Mouse (Mus musculus) cerebral cortex, adult 2 months (tissue): ENCODE results near the gene Uba52.

Experiments
- WGBS: fragments of 180-500 bp; shearing (Covaris S2); methylation state at CpG from one replicate; pipeline ENCODE4 v1.1.7; 2018; 5-methylcytosine and 5-hydroxymethylcytosine counted together

Gene Uba52

DNA sequence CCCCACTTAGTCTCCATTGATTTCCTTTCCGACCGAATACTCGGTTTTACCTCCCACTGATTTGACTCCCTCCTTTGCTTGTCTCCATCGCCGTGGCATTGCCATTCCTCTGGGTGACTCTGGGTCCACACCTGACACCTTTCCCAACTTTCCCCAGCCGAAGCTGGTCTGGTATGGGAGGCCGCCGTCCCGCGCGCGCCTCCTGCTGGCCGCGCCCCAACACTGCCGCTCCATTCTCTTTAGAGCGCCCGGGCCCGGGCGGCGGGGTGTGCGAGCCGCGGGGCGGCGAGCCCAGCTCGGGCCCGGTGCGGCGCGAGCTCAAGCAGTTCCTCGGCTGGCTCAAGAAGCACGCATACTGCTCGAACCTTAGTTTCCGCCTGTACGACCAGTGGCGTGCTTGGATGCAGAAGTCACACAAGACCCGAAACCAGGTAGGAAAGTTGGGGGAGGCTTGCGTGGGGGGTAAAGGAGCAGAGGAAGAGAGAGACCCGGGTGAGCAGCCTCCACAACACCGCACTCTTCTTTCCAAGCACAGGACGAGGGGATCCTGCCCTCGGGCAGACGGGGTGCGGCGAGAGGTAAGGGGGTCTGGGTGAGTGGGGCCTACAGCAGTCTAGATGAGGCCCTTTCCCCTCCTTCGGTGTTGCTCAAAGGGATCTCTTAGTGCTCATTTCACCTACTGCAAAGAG lies 7.4 kb downstream of the Uba52 start:
- WGBS = 21% methylated on average over 46 of the region's 46 CpGs

DNA sequence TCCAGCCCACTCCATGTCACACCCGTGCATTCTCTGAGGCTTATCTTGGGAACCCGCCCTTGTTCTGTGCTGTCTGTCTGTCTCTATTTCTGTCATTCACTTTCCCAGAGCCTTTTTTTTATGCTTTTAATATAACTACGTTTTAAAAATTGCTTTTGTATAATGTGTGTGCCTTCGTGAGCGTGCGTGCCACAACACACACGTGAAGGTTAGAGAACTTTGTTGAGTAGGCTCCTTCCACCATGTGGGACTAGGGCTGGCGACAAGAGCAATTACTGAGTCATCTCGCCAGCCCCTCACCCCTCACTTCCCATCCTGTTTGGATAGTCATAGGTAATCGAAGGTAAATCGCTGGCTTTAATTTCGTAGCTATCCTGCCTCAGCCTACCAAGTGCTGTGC lies 8.1 kb downstream of the Uba52 start:
- WGBS = 38% methylated on average over 12 of the region's 12 CpGs

DNA sequence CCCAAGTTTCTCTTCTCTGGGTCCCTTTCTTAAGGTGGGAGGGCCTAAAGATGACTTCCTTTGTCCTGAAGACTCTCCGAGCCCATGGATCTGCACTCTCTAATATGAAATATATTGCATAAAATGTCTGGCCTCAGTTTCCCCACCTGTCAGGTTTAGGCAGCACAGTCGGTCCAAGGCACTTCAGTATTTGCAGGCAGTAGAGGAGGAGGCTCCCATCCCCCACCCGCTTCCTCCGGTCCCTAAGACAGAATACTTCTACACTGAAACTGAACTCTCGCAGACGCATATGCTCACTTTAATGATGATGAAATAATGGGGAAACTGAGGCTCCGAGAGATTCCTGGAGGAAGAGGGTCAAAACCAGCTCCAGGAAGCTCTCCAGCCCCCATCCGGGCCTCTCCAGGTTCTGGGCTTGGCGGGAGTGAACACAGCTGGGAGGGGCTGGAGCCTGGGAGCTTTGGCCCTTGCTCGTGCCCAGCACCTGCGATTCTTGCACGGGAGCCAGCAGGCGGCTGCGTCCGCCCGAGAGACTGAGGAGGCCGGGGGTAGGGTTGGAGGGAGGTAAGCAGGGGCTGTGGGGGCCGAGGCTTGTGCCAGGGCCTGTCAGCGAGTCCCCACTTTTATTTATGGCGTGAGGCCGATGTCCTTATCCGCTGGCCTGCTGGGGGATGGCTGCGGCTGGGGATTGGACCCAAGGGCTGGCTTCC lies 8.6 kb downstream of the Uba52 start:
- WGBS = 21% methylated on average over 23 of the region's 23 CpGs

DNA sequence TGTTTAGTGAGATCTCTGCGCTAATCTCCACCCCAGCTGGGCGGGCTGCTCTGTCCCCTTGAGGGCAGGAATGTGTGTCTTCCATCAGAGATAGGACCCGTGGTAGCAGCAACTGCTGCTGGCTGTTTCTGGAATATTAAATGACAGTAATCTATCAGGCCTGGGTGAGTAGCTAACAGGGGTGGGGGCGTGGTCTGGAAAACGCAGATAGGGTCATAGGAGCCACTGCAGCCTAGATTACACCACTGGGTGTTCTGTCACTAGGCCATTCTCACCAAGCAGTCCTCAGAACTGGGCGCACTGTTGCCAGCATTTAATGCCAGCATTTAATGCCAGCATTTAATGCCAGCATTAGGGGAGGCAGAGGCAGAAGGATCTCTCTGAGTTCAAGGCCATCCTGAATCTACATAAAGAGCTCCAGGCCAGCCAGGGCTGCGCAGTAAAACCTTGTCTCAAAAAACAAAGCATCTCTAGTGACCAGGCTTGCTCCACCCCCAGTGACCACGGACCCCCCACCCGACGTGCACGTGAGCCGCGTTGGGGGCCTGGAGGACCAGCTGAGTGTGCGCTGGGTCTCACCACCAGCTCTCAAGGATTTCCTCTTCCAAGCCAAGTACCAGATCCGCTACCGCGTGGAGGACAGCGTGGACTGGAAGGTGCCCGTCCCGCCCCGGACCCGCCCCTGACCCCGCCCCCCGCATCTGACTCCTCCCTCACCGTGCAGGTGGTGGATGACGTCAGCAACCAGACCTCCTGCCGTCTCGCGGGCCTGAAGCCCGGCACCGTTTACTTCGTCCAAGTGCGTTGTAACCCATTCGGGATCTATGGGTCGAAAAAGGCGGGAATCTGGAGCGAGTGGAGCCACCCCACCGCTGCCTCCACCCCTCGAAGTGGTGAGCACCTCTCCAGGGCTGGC lies 10.0 kb downstream of the Uba52 start:
- 21% methylated on average over 39 of the region's 39 CpGs for WGBS

DNA sequence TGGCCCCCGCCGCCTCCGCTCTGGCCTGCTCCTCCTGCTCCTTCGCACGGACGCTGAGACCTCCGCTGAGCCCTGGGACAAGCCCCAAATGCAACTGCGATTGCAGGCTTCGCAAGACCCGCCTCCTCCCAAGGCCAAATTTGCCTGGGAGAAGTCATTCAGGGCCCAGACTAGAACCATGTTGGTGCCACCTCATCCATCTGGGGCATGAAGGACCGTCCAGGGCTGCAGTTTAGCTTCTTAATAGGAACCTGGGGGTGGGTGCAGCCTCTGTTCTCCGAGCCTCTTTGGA lies 14.9 kb downstream of the Uba52 start:
- 59% methylated on average over 12 of the region's 12 CpGs for WGBS

DNA sequence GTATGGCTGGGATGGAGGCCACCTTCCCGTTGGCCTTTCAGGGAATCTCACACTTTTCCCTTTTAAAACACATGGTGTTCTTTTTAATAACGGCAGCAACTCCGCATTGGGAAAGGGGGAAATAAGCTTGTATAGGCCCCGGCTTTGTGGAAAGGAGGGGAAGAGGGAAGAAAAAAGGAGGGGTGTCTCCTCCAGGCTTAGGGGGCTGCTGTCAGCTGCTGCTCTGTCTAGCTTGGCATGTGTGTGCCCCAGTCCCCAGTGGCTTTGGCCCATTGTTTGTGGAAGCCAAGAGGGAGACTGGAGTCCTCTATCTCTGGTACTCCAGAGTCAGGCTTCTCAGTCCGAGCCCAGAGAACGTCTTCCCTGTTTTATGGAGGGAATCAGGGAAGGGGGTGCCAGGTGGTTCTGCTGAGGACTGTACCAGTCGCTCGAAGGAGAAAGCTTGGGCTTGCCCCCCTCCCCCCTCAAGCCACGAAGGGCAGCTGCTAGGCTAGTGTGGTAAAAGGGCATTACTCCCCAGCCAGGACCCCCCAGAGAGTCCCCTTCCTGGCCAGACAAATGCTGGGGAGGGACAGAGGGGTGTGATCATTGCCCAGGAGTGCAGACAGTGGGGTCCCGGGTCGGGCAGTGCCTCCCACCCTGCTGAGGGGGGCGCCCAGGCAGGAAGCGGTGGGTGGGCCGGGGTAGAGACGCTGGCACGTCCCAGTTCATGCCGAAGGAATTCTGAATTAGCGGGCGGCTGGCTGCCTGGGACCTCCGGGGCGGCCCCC lies 15.4 kb downstream of the Uba52 start:
- WGBS = 39% methylated on average over 21 of the region's 21 CpGs

DNA sequence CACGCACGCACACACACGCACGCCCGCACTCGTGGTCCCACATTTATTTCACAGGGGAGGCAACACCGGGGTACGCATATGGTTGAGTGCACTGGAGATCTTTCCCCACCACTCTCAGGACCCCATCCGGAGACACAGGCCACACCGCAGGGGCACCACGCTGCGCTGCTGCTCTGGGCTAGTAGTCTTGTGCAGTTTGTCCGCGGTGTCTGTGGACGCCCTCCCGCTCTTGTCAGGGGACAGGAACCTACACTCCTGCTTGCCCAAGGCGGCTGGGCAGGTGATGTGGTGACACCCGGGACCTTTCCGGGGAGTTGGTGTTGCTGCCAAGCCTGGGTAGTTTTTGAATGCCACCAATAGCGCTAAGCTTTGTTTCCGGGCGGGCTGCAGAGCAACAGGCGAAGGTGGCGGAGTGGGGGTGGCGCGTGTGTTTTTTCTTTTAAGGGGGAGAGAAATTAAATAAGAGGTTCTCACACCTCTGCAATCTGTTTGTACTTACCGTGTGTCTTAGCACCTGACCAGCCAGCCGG lies 16.1 kb downstream of the Uba52 start:
- 11% methylated on average over 28 of the region's 28 CpGs for WGBS

DNA sequence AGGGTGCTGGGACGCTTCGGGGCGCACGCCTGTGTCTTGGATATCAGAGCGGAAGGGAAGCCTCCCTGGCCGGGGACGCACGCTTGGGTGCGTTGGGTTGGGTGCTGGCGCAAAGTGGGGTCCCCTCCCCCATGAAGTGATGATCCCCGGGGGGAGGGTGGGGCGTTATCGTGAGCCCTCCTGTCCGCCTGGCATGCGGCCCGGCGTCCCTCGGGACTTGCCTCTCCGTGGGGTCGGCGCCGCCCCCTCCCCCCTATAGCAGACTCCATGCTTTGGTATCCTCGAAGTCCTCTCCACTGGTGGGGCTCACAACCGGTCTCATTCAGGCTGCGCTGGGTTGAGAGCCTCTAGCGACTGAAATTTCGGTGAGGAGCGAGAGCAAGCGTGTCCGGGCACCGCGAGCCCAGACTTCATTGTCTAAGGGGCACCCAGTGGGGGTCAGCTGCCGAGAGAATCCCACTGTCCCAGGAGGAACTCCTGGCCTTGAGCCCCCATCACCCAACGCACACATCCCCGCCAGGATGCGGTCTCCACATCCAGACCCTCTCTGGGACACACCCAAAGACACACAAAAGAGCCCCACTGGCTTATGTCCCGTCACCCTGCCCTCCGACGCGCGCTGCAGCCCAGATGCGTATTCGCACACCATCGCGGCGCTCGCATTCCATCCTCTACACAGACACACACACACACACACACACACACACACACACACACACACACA lies 16.7 kb downstream of the Uba52 start:
- WGBS = 2% methylated on average over 47 of the region's 47 CpGs

DNA sequence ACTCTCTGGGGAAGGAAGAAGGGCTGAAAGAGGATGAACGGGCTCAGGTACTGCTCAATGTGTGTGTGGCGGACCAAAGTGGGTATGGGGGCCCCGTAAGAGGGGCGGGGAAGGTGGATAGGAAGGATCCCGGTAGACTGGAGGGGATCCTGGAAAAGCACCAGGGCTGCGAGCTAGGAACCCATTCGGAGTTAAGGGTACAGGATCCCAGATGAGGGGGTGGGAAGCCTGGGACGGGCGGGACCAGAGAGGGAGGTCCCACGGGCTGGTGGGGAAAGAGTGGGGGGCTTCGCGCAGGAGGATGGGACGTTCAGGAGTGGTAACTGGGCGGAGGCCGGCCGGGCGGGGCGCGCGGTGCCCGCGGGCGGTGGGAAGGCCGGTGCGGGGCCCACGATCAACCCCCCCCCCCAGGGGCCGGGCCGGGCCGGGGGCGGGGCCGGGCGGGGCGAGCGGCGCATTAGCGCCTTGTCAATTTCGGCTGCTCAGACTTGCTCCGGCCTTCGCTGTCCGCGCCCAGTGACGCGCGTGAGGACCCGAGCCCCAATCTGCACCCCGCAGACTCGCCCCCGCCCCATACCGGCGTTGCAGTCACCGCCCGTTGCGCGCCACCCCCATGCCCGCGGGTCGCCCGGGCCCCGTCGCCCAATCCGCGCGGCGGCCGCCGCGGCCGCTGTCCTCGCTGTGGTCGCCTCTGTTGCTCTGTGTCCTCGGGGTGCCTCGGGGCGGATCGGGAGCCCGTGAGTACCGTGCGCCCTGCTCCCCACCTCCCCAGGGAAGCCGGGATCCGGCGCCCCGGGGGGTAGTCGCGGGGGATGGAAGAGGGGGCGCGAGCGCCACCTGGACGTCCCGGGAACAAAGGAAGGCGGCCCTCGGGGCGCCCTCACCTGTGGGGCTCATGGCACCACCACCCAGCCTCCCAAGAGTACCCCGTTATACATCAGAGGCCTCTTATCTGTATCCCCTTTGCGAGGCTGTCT lies 17.6 kb downstream of the Uba52 start, which contains the start of gene Crlf1:
Crlf1 (plus strand) TSS at position 495 of the 977 bp plus-strand sequence.
- WGBS = 2% methylated on average over 58 of the region's 93 CpGs

DNA sequence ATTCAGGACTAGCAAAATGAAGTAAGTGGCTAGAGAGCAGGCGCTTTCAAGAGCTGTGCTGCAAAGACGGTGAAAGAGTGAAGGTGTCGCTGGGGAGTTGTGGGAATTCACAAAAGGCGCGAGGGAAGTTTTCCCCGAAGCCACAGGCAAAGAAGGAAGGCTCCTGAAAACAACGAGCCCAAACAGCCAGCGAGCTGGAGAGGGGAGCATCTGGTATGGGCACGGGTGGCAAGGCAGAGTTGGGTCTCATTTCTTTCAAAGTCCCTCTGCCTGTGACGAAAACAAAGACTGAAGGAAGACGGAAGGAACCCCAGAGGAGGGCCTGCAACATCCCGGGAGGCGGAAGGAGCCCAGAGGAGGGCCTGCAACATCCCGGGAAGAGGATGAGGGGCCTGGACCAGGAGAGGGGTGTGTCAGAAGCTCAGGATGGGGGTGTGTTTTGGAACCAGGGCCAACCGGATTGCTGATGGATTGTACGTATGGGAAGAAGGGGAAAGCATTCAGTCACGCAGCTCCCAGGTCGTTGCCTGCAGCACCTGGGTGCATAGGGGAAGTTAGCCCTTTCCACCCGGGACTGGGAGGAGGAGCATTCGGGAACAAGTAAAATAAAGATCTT lies 19.6 kb downstream of the Uba52 start:
- 9% methylated on average over 20 of the region's 20 CpGs for WGBS

DNA sequence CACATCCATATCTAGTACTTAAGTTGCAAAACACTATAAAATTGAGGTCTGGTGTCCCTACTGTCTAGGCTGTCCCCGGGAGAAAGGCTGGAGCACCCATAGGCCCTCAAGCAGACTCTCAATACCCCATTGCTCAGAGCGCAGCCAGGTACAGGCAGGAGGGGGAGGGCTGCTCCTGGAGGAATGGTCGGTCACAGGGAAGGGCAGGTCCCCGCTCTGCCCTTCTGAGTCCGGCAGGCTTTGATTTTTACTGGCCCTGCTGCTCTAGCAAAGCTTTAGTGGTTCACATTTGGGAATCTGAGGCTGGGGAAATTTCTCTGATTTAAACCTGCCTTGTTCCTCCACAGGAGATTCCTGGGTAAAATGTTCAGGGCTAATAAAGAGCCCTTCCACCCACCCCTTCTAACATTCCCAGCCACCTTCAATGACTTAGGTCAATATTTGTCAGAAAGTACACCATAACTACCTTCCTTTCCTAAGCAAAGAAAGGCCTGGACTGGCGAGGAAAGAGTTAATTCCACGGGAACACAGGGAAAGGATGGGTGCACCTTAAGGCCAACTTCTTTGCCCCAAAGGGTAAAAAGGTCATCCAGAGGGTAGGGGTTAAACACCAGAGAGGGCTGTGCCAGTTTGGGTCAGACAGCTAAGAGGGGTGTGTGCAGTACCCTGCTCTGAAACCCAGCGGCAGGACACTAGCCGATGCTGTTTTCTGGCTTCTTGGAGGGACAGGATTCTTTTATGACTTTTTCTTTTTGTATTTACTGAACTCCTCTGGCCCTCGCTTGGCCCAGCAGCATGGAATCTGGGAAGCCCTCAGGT lies 20.3 kb downstream of the Uba52 start:
- WGBS = 43% methylated on average over 10 of the region's 10 CpGs

DNA sequence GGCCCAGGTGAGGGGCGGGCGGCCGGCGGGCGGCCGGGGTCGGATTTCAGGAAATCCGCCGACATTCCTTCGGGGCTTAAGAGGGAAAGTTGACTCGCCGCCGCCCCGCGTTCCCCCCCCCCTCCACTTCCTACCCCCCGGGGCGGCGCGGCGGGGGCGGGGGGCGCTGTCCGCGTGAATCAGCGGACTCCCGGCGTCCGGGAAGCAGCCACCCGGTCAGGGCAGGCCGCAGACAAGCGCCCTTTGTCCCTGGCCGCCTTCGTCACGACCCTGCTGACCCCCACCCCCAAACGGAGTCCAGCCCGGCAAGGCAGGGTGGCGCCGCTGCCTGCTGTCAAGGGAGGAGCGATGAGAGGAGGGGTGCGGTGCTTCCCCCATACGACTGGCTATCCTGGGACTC lies 21.0 kb downstream of the Uba52 start:
- 7% methylated on average over 37 of the region's 41 CpGs for WGBS

DNA sequence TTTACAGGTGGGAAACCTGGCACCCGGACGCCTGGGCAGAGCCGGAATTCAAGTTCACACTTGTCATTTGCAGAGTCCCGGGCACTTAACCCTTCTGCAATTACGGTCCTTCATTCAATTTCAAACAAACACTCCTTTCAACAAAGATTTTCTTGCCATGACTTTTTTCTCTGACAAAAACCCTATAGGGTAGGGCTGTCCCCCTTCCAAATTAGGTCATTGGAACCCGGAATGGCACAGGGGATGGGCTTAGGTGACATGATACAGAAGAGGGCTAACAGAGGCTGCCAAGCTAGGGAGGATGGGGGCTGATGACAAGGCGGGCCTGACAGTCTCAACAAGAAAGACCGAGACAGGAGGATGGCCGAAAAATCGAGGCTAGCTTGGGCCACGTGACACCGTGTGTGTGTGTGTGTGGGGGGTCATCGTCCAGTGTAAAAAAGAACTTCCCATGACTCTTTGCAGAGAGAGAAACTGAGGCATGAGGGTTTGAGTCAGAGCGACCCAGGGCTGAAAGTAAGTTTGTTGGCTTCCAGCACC lies 21.6 kb downstream of the Uba52 start:
- 24% methylated on average over 14 of the region's 14 CpGs for WGBS

DNA sequence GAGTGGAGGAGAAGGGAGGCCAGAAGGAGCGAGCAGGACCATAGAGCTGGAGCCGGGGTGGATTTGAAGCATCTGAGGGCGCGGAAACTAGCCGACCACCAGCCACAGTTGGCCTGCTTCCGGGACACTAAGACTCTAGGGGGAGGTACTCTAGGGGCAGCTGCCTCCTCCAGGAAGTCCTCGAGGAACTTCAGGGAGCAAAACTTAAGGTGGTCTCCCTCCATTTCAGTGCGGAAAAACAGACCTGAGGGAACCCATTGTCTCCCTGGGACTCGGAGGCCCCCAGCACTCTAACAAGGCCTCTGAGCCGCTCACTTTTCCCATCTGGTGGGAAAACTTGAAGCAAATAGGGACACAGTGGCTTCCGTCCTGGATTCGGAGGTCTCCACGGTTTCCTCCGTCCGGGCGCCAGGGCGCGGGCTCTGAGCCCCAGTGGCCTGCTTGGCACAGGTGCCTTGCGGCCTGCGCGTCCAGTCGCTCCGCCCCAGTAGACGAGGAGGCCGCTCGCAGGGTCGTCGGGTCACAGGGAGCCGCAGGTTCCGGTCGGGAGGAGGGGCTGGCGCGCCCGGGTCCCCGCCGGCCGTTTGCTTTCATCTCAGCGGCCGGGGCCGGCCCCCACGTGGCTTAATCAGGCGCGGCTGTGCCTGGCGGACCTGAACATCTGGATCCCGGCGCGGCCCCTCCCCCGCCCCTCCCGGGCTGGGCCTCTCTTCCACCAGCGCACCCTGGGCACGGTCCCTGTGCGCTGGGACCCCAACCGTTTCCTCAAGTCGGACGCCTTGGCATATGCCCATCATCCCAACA lies 22.4 kb downstream of the Uba52 start:
- WGBS = 12% methylated on average over 55 of the region's 55 CpGs

DNA sequence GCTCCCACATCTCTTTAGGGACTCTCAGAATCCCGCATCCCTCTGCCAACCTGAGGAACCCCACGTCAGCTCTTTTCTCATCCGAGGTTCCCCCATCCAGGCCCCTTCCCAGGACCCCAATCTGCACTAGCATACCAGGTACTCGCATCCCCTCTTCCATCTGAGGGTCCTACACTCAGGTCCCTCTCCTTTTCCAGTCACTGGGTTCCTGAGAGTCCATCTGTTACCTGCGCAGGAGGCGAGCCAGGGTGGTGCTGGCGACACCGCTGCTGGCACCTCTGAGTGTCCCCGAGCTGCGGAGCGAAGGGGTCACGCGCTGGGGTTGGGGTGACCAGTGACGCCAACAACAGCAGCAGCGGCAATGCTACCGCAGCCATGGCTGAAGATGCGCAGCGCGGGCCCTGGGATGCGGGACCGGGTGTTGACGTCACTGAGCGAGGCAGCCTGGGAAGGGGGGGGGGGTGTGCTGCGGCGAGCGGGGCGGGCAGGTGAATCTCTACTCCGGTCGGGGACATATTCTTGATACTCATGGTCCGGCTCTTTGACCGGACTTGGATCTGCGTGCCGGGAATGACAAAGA lies 23.6 kb downstream of the Uba52 start, which contains the start of gene Tmem59l:
Tmem59l (minus strand) TSS at position 418 of the 580 bp plus-strand sequence.
- WGBS = 9% methylated on average over 33 of the region's 33 CpGs

DNA sequence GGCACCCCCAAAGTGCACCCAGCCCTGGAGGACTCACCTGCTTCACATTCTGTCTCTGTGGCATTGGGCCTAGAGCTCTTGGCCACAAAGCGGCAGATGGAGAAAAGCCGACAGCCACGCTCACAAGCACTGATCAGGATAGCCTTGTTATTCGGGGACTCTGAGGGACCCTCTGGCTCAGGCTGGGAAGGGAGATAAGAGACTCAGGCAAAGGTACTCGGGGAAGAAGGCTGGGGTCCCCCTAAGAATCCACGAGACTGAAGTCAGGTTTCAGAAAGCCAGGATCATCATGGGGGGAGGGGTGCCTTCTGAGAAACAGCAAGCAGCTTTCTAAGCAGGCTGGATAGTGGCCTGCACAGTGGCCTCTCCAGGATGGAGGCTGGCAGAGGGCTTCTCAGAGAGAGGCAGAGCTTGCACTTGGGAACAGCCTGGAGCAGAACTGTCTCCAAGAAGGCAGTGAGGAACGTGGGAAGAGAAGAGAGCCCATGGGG lies 24.4 kb downstream of the Uba52 start:
- WGBS = 47% methylated on average over 7 of the region's 7 CpGs

DNA sequence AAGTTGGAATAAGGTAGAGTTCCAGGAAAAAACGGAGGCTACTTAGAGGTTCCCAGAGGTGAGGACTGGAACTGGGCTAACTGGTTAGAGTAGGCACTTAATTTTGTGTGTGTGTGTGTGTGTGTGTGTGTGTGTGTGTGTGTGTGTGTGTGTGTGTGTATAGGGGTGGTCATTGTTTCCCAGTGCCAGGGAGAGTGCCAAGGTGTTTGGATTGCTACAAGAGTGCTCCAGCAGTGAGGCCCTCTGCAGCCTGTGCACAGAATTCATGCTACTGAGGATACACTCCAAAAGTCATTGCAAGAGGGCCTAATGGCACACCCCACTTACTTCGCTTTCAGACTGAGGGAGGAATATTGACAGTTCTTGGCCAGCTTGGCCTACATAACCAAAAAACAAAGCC lies 27.7 kb downstream of the Uba52 start:
- 76% methylated on average over 2 of the region's 2 CpGs for WGBS
